Mouse (Mus musculus) lung, postnatal 0 days (tissue): ENCODE measurements at regions not wholly inside any gene's neighbourhood (a gene's known extent, or its start where the extent isn't known, plus 50 kb on each side); places are given as distances from the start of the nearest gene placed in this dataset.

Experiments
- ATAC-seq: fragments of 200-750 bp; cut with Nextera tagmentation; 2 replicates; pipeline ENCODE4 v1.8.0; 2017; ENCODE audit warnings: moderate library complexity
- DNase-seq: peaks from one replicate; pipeline ENCODE4 v3.0.0-alpha.2; 2016; ENCODE audit warnings: low spot score
- H3K27ac ChIP-seq: fragments of 300-500 bp; sonication (generic); 2 replicates; pipeline ENCODE4 v1.5.1; 2014; ENCODE audit warnings: antibody characterized with exemption, mild to moderate bottlenecking, low read length, mixed read lengths
- H3K27me3 ChIP-seq: fragments of 300-500 bp; sonication (generic); replicated peaks from 2 replicates; pipeline ENCODE4 v1.6.1; 2014; ENCODE audit warnings: low read length, mixed read lengths; ENCODE audit not compliant: insufficient read depth
- H3K36me3 ChIP-seq: fragments of 300-500 bp; sonication (generic); 2 replicates; pipeline ENCODE4 v1.6.1; 2014; ENCODE audit warnings: low read length, mixed read lengths; ENCODE audit not compliant: insufficient read depth
- H3K4me1 ChIP-seq: fragments of 300-500 bp; sonication (generic); 2 replicates; pipeline ENCODE4 v1.6.1; 2014; ENCODE audit warnings: antibody characterized with exemption, low read depth, low read length, mixed read lengths; ENCODE audit not compliant: insufficient read depth
- H3K4me2 ChIP-seq: fragments of 300-500 bp; sonication (generic); replicated peaks from 2 replicates; pipeline ENCODE4 v1.6.1; 2014; ENCODE audit warnings: low read depth, mild to moderate bottlenecking, low read length, moderate library complexity, mixed read lengths
- H3K4me3 ChIP-seq: fragments of 300-500 bp; sonication (generic); 2 replicates; pipeline ENCODE4 v1.5.1; 2014; ENCODE audit warnings: low read depth, low read length
- H3K9ac ChIP-seq: fragments of 300-500 bp; sonication (generic); replicated peaks from 2 replicates; pipeline ENCODE4 v1.6.1; 2014; ENCODE audit warnings: low read depth, mild to moderate bottlenecking
- H3K9me3 ChIP-seq: fragments of 300-500 bp; sonication (generic); 2 replicates; pipeline ENCODE4 v1.6.1; 2016; ENCODE audit warnings: low read length, mixed read lengths
- CTCF ChIP-seq: IDR thresholded peaks from 2 replicates; pipeline ENCODE4 v1.5.1; 2016; ENCODE audit warnings: antibody characterized with exemption, mild to moderate bottlenecking
- EP300 ChIP-seq: IDR thresholded peaks from 2 replicates; pipeline ENCODE4 v1.6.1; 2016; ENCODE audit warnings: antibody characterized with exemption, mild to moderate bottlenecking, control low read depth
- WGBS: fragments of 180-500 bp; shearing (Covaris S2); extraction: QIAGEN DNeasy Blood & Tissue Kit; methylation state at CpG from one replicate; pipeline ENCODE4 v1.1.7; 2014; 5-methylcytosine and 5-hydroxymethylcytosine counted together

- DNase-seq (peak; percentile 24), ATAC-seq (peak; percentile 67)
- Histone ChIP-seq H3K9ac (no peak overlapping the region), H3K4me1 (no peaks in the 10 kb centered on the region), H3K4me2 (no peak overlapping the region), H3K36me3 (no peaks in the 10 kb centered on the region), H3K4me3 (no peak overlapping the region), H3K9me3 (no peaks in the 10 kb centered on the region), H3K27ac (no peak overlapping the region), H3K27me3 (no peaks in the 10 kb centered on the region)
- TF ChIP-seq EP300: no peak
- no peak for TF ChIP-seq CTCF
- WGBS: 42% methylated on average over 6 of the region's 6 CpGs
Measured at GRCm38 (mm10) chr11:109032729-109033128, 111.4 kb downstream of the E030025P04Rik start.

DNA sequence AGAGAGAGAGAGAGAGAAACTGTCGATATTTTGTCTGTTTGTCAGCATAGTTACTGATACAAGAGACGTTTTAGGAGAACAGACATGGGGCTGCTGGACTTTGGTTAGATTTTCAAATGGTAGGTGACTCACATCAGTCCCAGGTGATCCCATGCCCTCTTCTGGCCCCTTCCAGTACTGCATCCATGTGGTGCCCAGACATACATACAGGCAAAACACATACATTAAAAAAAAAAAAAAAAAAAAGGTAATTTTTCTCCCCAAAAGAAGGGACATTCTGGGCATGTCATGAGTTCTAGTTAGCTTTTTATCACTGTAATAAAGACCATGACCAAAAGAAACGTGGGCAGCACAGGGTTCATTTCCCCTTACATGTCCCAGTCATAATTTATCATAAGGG is 110.3 kb downstream of the Axin2 start:
- no peak overlapping the region for H3K4me2 ChIP-seq
- no peak overlapping the region for H3K4me3 ChIP-seq
- no peak overlapping the region for H3K9ac ChIP-seq
- no peak overlapping the region for H3K27ac ChIP-seq
- 14% methylated on average over 3 of the region's 3 CpGs for WGBS
- no peak for TF ChIP-seq EP300
- TF ChIP-seq CTCF: peak; percentile 78
- DNase-seq: peak; percentile 72
- H3K9me3 ChIP-seq: no peaks in the 10 kb centered on the region
- peak; percentile 54 for ATAC-seq
- no peaks in the 10 kb centered on the region for H3K27me3 ChIP-seq
- no peaks in the 10 kb centered on the region for H3K4me1 ChIP-seq
- H3K36me3 ChIP-seq: no peaks in the 10 kb centered on the region

DNA sequence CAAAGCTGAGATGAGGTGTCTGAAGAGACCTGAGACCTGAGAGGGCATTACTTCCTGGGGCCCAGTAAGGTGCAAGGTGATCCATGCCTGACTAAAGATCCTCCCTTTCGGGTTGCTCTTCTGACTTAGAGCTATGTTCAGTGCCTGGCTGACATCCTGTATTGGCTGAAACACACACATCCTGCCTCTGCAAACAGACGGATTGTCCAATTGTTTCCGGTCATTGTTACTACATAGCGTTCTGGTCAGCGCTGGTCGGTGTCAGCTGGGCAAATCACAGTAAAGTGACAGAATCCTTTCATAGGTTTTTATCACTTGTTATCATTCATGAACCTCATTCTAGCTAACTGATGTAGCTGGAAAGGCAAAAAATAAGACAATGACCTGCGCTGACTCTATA is 109.7 kb downstream of the Axin2 start:
- 37% methylated on average over 7 of the region's 7 CpGs for WGBS
- ATAC-seq: peak; percentile 84

GRCm38 (mm10) chr11:109014806-109015205 is 94.7 kb downstream of the Axin2 start:
- Histone ChIP-seq H3K9ac (no peak overlapping the region), H3K4me2 (no peak overlapping the region), H3K4me3 (no peak overlapping the region), H3K36me3 (no peaks in the 10 kb centered on the region), H3K9me3 (no peaks in the 10 kb centered on the region), H3K27ac (no peak overlapping the region), H3K4me1 (no peaks in the 10 kb centered on the region), H3K27me3 (no peaks in the 10 kb centered on the region)
- 33% methylated on average over 7 of the region's 7 CpGs for WGBS
- ATAC-seq (no peak), DNase-seq (peak; percentile 85)
- TF ChIP-seq CTCF (no peak), EP300 (no peak)

More for the DNA sequence above, 109.7 kb downstream of the Axin2 start:
- TF ChIP-seq CTCF (no peak), EP300 (peak; percentile 31; the same call in 1 of the 2 replicates)
- Histone ChIP-seq H3K9ac (no peak overlapping the region), H3K36me3 (no peaks in the 10 kb centered on the region), H3K4me1 (no peaks in the 10 kb centered on the region), H3K27me3 (no peaks in the 10 kb centered on the region), H3K9me3 (no peaks in the 10 kb centered on the region), H3K27ac (no peak overlapping the region), H3K4me2 (no peak overlapping the region), H3K4me3 (no peak overlapping the region)
- DNase-seq: peak; percentile 78

DNA sequence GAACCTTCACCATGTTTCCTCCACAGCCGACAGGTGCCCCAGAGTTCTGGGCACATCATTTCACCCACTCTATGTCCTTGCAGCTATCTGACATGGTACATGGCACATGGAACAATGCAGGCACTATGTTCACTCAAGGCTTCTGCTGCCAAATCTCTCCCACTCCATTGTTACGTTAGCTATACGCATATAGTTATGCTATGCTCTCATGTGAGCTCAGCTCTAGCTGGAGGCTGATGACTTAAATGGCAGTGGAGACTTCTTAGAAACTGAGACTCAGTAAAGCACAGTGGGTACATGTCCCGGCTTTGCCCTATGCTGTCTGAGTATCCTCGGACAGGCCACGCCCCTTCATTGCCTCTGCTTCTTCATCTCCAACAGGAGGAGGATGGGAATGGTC is 91.0 kb downstream of the Axin2 start:
- WGBS: 92% methylated on average over 6 of the region's 6 CpGs
- no peak overlapping the region for H3K4me3 ChIP-seq
- no peak overlapping the region for H3K4me2 ChIP-seq
- H3K9ac ChIP-seq: no peak overlapping the region
- no peaks in the 10 kb centered on the region for H3K4me1 ChIP-seq
- H3K9me3 ChIP-seq: no peaks in the 10 kb centered on the region
- TF ChIP-seq EP300 (no peak), CTCF (no peak)
- no peaks in the 10 kb centered on the region for H3K27me3 ChIP-seq
- H3K36me3 ChIP-seq: no peaks in the 10 kb centered on the region
- DNase-seq (no peak), ATAC-seq (no peak)
- H3K27ac ChIP-seq: no peak overlapping the region

- no peaks in the 10 kb centered on the region for H3K9me3 ChIP-seq
- peak; percentile 38 for DNase-seq
- H3K4me3 ChIP-seq: no peak overlapping the region
- H3K27ac ChIP-seq: no peak overlapping the region
- WGBS: 37% methylated on average over 2 of the region's 2 CpGs
- no peak overlapping the region for H3K4me2 ChIP-seq
- H3K9ac ChIP-seq: no peak overlapping the region
- ATAC-seq: no peak
- H3K27me3 ChIP-seq: no peaks in the 10 kb centered on the region
- no peaks in the 10 kb centered on the region for H3K4me1 ChIP-seq
- H3K36me3 ChIP-seq: no peaks in the 10 kb centered on the region
- TF ChIP-seq EP300 (no peak), CTCF (no peak)
Measured at GRCm38 (mm10) chr11:109008872-109009271, 88.7 kb downstream of the Axin2 start.

GRCm38 (mm10) chr11:109005681-109006080 is 85.5 kb downstream of the Axin2 start:
- Histone ChIP-seq H3K4me2 (no peak overlapping the region), H3K9ac (no peak overlapping the region), H3K36me3 (no peaks in the 10 kb centered on the region), H3K9me3 (no peaks in the 10 kb centered on the region; the same call in 1 of the 2 replicates), H3K4me3 (no peak overlapping the region), H3K27ac (no peak overlapping the region), H3K27me3 (no peaks in the 10 kb centered on the region), H3K4me1 (no peaks in the 10 kb centered on the region)
- ATAC-seq (no peak), DNase-seq (no peak)
- 91% methylated on average over 11 of the region's 11 CpGs for WGBS
- TF ChIP-seq EP300: no peak
